Mouse (Mus musculus): ENCODE measurements at regions not wholly inside any gene's neighbourhood (a gene's known extent, or its start where the extent isn't known, plus 50 kb on each side); places are given as distances from the start of the nearest gene placed in this dataset.

DNA sequence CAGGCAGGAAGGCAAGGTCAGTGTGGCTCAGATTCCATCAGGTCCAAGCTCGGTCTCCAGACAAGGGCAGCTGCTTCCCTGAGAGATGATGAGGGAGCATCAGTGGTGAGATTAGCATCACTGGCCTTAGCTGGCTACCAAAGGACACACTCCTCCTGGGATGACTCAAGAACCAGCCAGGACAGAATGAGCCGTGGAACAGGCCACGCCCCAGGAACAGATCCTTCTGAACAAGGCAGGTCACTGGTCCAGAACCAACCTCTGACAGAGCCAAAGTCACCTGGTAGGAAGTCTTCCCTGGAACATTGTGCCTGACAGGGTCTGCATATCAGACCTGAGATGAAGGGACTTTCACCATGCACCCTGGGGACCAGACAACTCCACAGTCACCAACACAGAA, 152.0 kb downstream of the Tomm20 start:
- no peak overlapping the region for H3K9ac ChIP-seq (ENCODE audit: low read depth, low read length)
- whole genome bisulfite sequencing, result 61% methylated on average over 3 of the region's 3 CpGs
- H3K36me3 ChIP-seq (ENCODE audit: control insufficient read depth, insufficient read depth, low read length), result no peaks in the 10 kb centered on the region
- H3K9me3 ChIP-seq (ENCODE audit: control insufficient read depth, low read length), result no peaks in the 10 kb centered on the region
- ATAC-seq (ENCODE audit: low FRiP score, low TSS enrichment), result no peak
- H3K4me3 ChIP-seq (ENCODE audit: low read length), result no peak overlapping the region
- peaks cover 9% of the 10 kb centered on the region for H3K4me1 ChIP-seq (ENCODE audit: control insufficient read depth, insufficient read depth, low read length)
- no peaks in the 10 kb centered on the region for H3K27me3 ChIP-seq (ENCODE audit: control insufficient read depth, insufficient read depth, low read length)
- no peak overlapping the region for H3K4me2 ChIP-seq (replicated peaks; ENCODE audit: low read depth, low read length)
- H3K27ac ChIP-seq (ENCODE audit: low read depth, low read length), result no peak overlapping the region

DNA sequence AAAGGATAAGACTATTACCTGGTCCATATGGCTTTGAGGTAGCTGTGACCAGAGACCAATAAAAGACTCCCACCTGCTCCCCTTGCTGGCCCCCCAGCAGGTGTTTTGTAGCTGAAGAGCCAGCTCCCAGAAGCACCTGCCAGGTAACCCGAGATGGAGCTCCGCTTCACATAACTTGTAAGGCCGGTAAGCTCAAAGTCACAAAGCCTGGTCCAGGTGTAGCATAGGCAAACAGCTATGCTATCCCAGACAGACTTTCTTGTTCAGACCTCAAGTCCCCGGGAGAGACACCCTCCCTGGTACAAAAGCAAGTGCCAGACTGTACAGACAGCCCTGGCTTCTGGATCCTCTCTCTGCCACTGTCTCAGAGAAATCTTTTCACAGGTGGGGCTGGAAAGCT, 154.6 kb downstream of the Tomm20 start:
- H3K9ac ChIP-seq (ENCODE audit: low read depth, low read length), result no peak overlapping the region
- H3K4me1 ChIP-seq (ENCODE audit: control insufficient read depth, insufficient read depth, low read length), result peaks cover 13% of the 10 kb centered on the region
- no peak for ATAC-seq (ENCODE audit: low FRiP score, low TSS enrichment)
- no peak overlapping the region for H3K27ac ChIP-seq (ENCODE audit: low read depth, low read length)
- H3K4me2 ChIP-seq (replicated peaks; ENCODE audit: low read depth, low read length), result no peak overlapping the region
- peaks cover 2% of the 10 kb centered on the region; the same call in 1 of the 2 replicates for H3K9me3 ChIP-seq (ENCODE audit: control insufficient read depth, low read length)
- no peaks in the 10 kb centered on the region for H3K36me3 ChIP-seq (ENCODE audit: control insufficient read depth, insufficient read depth, low read length)
- WGBS, result 74% methylated on average over 4 of the region's 4 CpGs
- H3K4me3 ChIP-seq (ENCODE audit: low read length), result no peak overlapping the region
- H3K27me3 ChIP-seq (ENCODE audit: control insufficient read depth, insufficient read depth, low read length), result no peaks in the 10 kb centered on the region

DNA sequence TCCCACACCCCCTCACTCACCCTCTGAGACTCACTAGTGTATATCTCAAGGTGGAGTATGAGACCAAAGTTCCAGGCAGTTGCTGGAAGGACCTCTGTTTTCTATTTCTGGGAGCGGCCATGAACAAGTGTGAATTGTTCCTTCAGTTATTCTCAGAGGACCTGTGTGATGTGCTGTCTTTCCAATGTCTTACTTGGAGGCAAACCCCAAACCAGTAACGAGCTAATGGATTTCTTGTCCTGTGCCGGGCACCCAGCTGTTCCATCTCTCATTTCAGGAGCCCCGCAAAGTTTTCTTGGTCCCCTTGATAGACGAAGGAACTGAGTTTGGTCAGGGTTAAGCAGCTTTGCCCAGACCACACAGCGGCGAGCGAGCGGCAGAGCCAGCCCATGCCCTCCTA, 155.4 kb downstream of the Tomm20 start:
- WGBS, result 90% methylated on average over 9 of the region's 9 CpGs
- H3K36me3 ChIP-seq (ENCODE audit: control insufficient read depth, insufficient read depth, low read length), result no peaks in the 10 kb centered on the region

DNA sequence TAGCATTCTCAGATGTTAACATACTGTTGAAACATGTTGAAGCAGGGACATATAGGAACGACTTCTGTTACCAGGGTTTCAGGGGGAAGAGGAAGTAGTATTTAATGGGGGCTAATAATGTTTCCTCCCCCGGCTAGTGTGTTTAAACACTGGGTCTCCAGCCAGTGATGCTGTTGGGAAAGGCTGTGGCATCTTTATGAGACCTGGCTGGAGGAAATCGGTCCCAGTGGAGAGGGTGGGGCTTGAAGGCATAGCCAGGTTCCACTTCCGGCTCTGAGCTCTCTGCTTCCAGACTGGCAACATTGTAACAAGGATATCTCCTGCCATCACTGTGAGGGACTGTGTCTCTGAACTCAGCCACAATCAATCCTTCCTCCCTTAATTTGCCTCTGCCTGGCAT, 156.6 kb downstream of the Tomm20 start:
- Histone ChIP-seq H3K36me3 (ENCODE audit: control insufficient read depth, insufficient read depth, low read length) (no peaks in the 10 kb centered on the region), H3K9me3 (ENCODE audit: control insufficient read depth, low read length) (peaks cover 8% of the 10 kb centered on the region; the same call in 1 of the 2 replicates), H3K4me2 (replicated peaks; ENCODE audit: low read depth, low read length) (no peak overlapping the region), H3K4me3 (ENCODE audit: low read length) (no peak overlapping the region), H3K4me1 (ENCODE audit: control insufficient read depth, insufficient read depth, low read length) (peaks cover 16% of the 10 kb centered on the region), H3K27me3 (ENCODE audit: control insufficient read depth, insufficient read depth, low read length) (no peaks in the 10 kb centered on the region), H3K9ac (ENCODE audit: low read depth, low read length) (no peak overlapping the region), H3K27ac (ENCODE audit: low read depth, low read length) (peak overlapping the region; percentile 81)
- peak; percentile 34 for ATAC-seq (ENCODE audit: low FRiP score, low TSS enrichment)
- WGBS, result 12% methylated on average over 4 of the region's 4 CpGs

More for the DNA sequence above, 155.4 kb downstream of the Tomm20 start:
- ATAC-seq (ENCODE audit: low FRiP score, low TSS enrichment), result no peak
- Histone ChIP-seq H3K9ac (ENCODE audit: low read depth, low read length) (no peak overlapping the region), H3K9me3 (ENCODE audit: control insufficient read depth, low read length) (peaks cover 8% of the 10 kb centered on the region; the same call in 1 of the 2 replicates), H3K27ac (ENCODE audit: low read depth, low read length) (peak overlapping the region; percentile 21; the same call in 1 of the 2 replicates), H3K4me2 (replicated peaks; ENCODE audit: low read depth, low read length) (no peak overlapping the region), H3K4me1 (ENCODE audit: control insufficient read depth, insufficient read depth, low read length) (peaks cover 13% of the 10 kb centered on the region), H3K27me3 (ENCODE audit: control insufficient read depth, insufficient read depth, low read length) (no peaks in the 10 kb centered on the region), H3K4me3 (ENCODE audit: low read length) (no peak overlapping the region)

DNA sequence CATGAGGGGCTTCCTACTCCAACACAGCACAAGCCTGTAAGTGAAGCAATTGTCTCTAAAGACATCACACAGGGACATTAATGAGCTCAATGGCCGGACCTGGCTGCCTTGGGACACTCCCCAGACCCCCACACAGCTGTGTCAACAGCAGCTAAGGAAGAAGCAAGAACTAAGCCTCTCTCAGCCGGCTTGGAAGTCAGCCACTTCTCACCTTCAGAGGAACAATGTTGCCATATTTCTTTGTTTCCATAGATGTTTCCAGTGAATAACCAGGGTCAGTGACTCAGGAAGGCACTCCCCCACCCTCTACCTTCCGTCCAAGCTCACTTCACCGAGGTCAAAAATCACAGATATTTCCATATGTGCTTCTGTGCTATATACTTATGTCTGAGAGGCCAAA, 157.0 kb downstream of the Tomm20 start:
- Histone ChIP-seq H3K4me1 (ENCODE audit: control insufficient read depth, insufficient read depth, low read length) (peaks cover 16% of the 10 kb centered on the region), H3K9ac (ENCODE audit: low read depth, low read length) (no peak overlapping the region), H3K27ac (ENCODE audit: low read depth, low read length) (peak overlapping the region; percentile 81), H3K9me3 (ENCODE audit: control insufficient read depth, low read length) (peaks cover 8% of the 10 kb centered on the region; the same call in 1 of the 2 replicates), H3K4me2 (replicated peaks; ENCODE audit: low read depth, low read length) (no peak overlapping the region), H3K27me3 (ENCODE audit: control insufficient read depth, insufficient read depth, low read length) (no peaks in the 10 kb centered on the region), H3K4me3 (ENCODE audit: low read length) (no peak overlapping the region), H3K36me3 (ENCODE audit: control insufficient read depth, insufficient read depth, low read length) (no peaks in the 10 kb centered on the region)
- 6% methylated on average over 4 of the region's 4 CpGs for WGBS
- peak; percentile 74 for ATAC-seq (ENCODE audit: low FRiP score, low TSS enrichment)

DNA sequence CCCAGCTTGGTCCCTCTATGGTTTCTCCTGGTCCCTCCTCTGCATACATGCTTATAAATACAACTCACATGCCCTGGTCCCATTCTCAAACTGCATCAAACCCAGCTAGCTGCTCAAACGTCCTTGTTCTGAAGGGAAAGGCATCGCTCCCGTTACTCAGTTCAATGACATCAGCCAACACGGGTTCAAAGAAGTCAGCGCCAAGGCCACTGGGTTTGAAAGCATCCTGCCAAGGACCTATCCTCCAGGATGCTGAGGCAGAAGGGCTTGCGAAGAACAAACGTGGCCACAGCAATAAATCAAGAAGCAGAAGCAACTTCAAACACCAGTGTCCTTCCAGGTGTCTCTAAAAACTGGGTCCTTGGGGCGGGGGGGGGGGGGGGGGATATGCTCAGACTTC, 158.2 kb downstream of the Tomm20 start:
- H3K27me3 ChIP-seq (ENCODE audit: control insufficient read depth, insufficient read depth, low read length), result no peaks in the 10 kb centered on the region
- H3K4me2 ChIP-seq (replicated peaks; ENCODE audit: low read depth, low read length), result no peak overlapping the region
- H3K9ac ChIP-seq (ENCODE audit: low read depth, low read length), result no peak overlapping the region
- H3K9me3 ChIP-seq (ENCODE audit: control insufficient read depth, low read length), result peaks cover 8% of the 10 kb centered on the region; the same call in 1 of the 2 replicates
- no peak for ATAC-seq (ENCODE audit: low FRiP score, low TSS enrichment)
- H3K4me1 ChIP-seq (ENCODE audit: control insufficient read depth, insufficient read depth, low read length), result peaks cover 16% of the 10 kb centered on the region
- H3K4me3 ChIP-seq (ENCODE audit: low read length), result no peak overlapping the region
- H3K36me3 ChIP-seq (ENCODE audit: control insufficient read depth, insufficient read depth, low read length), result no peaks in the 10 kb centered on the region
- 71% methylated on average over 8 of the region's 8 CpGs for WGBS
- no peak overlapping the region for H3K27ac ChIP-seq (ENCODE audit: low read depth, low read length)

DNA sequence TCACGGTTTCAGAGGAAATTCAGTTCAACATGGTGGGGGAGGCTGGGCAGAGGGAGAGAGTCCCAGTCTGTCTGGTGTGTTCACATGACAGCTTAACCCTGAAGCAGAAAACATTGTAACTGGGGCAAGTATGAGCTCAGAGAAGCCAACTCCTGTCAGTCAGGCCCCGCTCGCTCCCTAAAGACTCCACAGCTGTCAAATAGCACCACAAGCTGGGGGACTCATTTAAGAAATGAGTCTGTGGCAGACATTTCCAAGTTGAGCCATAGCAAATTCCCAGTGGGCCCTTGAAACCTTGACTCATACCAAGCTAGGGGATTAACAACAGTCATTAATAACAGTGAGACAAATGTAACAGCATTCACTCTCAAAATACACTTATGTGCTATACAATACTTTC, 160.4 kb downstream of the Tomm20 start:
- 68% methylated on average over 3 of the region's 3 CpGs for WGBS
- H3K27me3 ChIP-seq (ENCODE audit: control insufficient read depth, insufficient read depth, low read length), result no peaks in the 10 kb centered on the region
- H3K9me3 ChIP-seq (ENCODE audit: control insufficient read depth, low read length), result peaks cover 8% of the 10 kb centered on the region; the same call in 1 of the 2 replicates
- H3K4me1 ChIP-seq (ENCODE audit: control insufficient read depth, insufficient read depth, low read length), result peaks cover 16% of the 10 kb centered on the region
- H3K36me3 ChIP-seq (ENCODE audit: control insufficient read depth, insufficient read depth, low read length), result no peaks in the 10 kb centered on the region
- H3K9ac ChIP-seq (ENCODE audit: low read depth, low read length), result no peak overlapping the region
- H3K4me3 ChIP-seq (ENCODE audit: low read length), result no peak overlapping the region
- H3K4me2 ChIP-seq (replicated peaks; ENCODE audit: low read depth, low read length), result no peak overlapping the region
- ATAC-seq (ENCODE audit: low FRiP score, low TSS enrichment), result no peak
- no peak overlapping the region for H3K27ac ChIP-seq (ENCODE audit: low read depth, low read length)

DNA sequence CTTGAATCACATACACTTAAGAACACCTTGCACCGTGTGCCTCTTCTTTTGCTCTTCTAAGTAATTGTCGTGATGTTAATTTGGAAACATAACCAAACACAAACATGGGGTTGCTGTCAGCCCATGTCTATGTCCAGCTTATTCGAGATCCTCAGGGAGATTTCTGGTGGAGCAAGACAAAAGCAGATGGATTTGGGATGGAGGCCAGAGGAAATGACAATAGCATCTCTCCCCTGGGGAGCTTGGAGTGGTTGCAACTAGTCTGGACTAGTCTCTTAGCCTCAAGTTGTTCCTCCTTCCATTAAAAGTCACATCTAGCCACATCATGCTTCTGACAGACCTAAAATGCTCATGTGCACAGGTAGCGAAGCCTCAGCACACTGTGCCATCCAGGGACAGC, 161.0 kb downstream of the Tomm20 start:
- H3K4me3 ChIP-seq (ENCODE audit: low read length), result no peak overlapping the region
- no peak overlapping the region for H3K9ac ChIP-seq (ENCODE audit: low read depth, low read length)
- ATAC-seq (ENCODE audit: low FRiP score, low TSS enrichment), result no peak
- H3K9me3 ChIP-seq (ENCODE audit: control insufficient read depth, low read length), result peaks cover 8% of the 10 kb centered on the region; the same call in 1 of the 2 replicates
- H3K36me3 ChIP-seq (ENCODE audit: control insufficient read depth, insufficient read depth, low read length), result no peaks in the 10 kb centered on the region
- H3K4me2 ChIP-seq (replicated peaks; ENCODE audit: low read depth, low read length), result no peak overlapping the region
- no peak overlapping the region for H3K27ac ChIP-seq (ENCODE audit: low read depth, low read length)
- H3K27me3 ChIP-seq (ENCODE audit: control insufficient read depth, insufficient read depth, low read length), result no peaks in the 10 kb centered on the region
- WGBS, result 84% methylated on average over 4 of the region's 4 CpGs
- H3K4me1 ChIP-seq (ENCODE audit: control insufficient read depth, insufficient read depth, low read length), result peaks cover 13% of the 10 kb centered on the region

DNA sequence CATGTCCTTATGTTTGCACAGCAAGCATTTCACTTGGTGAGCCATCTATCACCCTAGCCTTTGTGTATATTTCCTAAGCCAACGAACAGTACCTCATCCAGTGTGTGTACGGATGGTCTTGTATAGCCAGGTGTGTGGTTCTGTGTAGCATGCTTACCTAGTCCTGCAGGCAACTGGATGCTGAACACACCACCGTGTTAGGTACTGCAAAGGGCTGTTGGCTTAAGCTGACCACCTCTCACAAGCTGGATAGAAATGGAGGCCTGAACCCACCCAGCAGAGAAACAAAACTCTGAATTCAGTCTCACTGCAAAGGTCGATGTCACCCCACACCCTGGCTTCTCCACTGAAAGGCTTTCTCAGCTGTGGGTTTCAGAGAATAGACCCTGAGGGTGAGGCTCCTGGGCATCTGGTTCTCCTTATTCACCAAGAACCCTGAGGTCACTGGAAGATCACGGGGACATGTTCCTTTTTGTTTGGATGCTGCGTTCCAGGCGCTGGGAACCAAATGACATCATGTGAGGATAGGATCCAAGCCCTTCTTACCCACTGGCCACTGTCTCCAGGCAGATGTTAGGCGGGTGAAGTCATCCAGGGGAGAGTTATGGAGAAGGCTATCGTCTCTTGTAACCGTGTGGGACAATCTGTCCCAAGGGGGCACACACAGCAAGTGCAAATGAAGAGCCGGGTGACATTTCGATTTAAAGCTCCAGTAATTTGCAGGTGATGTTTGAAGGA, 161.8 kb downstream of the Tomm20 start:
- 82% methylated on average over 12 of the region's 12 CpGs for WGBS
- no peak for ATAC-seq (ENCODE audit: low FRiP score, low TSS enrichment)
- no peak overlapping the region for H3K4me3 ChIP-seq (ENCODE audit: low read length)
- H3K4me1 ChIP-seq (ENCODE audit: control insufficient read depth, insufficient read depth, low read length), result peaks cover 8% of the 10 kb centered on the region
- H3K27me3 ChIP-seq (ENCODE audit: control insufficient read depth, insufficient read depth, low read length), result no peaks in the 10 kb centered on the region
- no peaks in the 10 kb centered on the region for H3K36me3 ChIP-seq (ENCODE audit: control insufficient read depth, insufficient read depth, low read length)
- no peak overlapping the region for H3K4me2 ChIP-seq (replicated peaks; ENCODE audit: low read depth, low read length)
- peaks cover 8% of the 10 kb centered on the region; the same call in 1 of the 2 replicates for H3K9me3 ChIP-seq (ENCODE audit: control insufficient read depth, low read length)
- no peak overlapping the region for H3K9ac ChIP-seq (ENCODE audit: low read depth, low read length)
- no peak overlapping the region for H3K27ac ChIP-seq (ENCODE audit: low read depth, low read length)
